Mouse (Mus musculus) embryonic facial prominence, embryonic 14.5 days (tissue): ENCODE measurements at regions not wholly inside any gene's neighbourhood (a gene's known extent, or its start where the extent isn't known, plus 50 kb on each side); places are given as distances from the start of the nearest gene placed in this dataset.

Source experiments
- ATAC-seq: fragments of 200-750 bp; cut with Nextera tagmentation; 2 replicates; pipeline ENCODE4 v1.8.0; 2017; ENCODE audit warnings: low read depth, moderate number of reproducible peaks, moderate TSS enrichment
- DNase-seq: peaks from one replicate; pipeline ENCODE4 v3.0.0-alpha.2; 2015; ENCODE audit warnings: low spot score
- H3K27ac ChIP-seq: fragments of 300-500 bp; sonication (generic); replicated peaks from 2 replicates; pipeline ENCODE4 v1.5.1; 2014; ENCODE audit warnings: low read depth, mild to moderate bottlenecking, low read length, moderate library complexity
- H3K27me3 ChIP-seq: fragments of 300-500 bp; sonication (generic); replicated peaks from 2 replicates; pipeline ENCODE4 v1.6.1; 2014; ENCODE audit warnings: low read length; ENCODE audit not compliant: control insufficient read depth, insufficient read depth
- H3K36me3 ChIP-seq: fragments of 300-500 bp; sonication (generic); 2 replicates; pipeline ENCODE4 v1.6.1; 2014; ENCODE audit warnings: low read length, mixed read lengths; ENCODE audit not compliant: control insufficient read depth, insufficient read depth
- H3K4me1 ChIP-seq: fragments of 300-500 bp; sonication (generic); 2 replicates; pipeline ENCODE4 v1.6.1; 2014; ENCODE audit warnings: antibody characterized with exemption, low read length; ENCODE audit not compliant: control insufficient read depth, insufficient read depth
- H3K4me2 ChIP-seq: fragments of 300-500 bp; sonication (generic); 2 replicates; pipeline ENCODE4 v1.6.1; 2014; ENCODE audit warnings: low read depth, mild to moderate bottlenecking, low read length, moderate library complexity, mixed read lengths
- H3K4me3 ChIP-seq: fragments of 300-500 bp; sonication (generic); 2 replicates; pipeline ENCODE4 v1.5.1; 2014; ENCODE audit warnings: low read depth, mild to moderate bottlenecking, low read length
- H3K9ac ChIP-seq: fragments of 300-500 bp; sonication (generic); 2 replicates; pipeline ENCODE4 v1.6.1; 2014; ENCODE audit warnings: low read depth, mild to moderate bottlenecking, low read length, moderate library complexity, mixed read lengths
- H3K9me3 ChIP-seq: fragments of 300-500 bp; sonication (generic); 2 replicates; pipeline ENCODE4 v1.6.1; 2016; ENCODE audit warnings: low read length; ENCODE audit not compliant: control insufficient read depth
- WGBS: fragments of 180-500 bp; shearing (Covaris S2); extraction: QIAGEN DNeasy Blood & Tissue Kit; methylation state at CpG from one replicate; pipeline ENCODE4 v1.1.7; 2014; 5-methylcytosine and 5-hydroxymethylcytosine counted together

DNA sequence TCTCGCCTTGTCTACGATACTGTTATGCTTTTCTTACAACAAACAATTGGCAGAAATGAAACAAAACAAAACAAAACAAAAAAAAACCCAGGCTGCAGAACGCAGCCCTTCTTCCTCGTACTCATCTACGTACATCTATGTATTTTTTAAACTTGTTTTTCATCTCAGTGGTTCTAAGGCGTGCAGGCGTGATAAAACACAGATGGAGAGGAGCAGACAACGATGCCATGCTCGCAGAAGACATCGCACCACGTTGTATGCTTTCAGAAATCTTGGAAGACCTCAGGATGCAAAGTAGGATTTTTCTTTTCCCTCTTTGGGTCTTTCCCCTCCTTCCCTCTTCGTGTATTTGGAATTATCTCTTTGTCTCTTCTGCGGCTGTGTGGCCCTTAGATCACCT, 142.5 kb upstream of the Zfp703 start:
- Histone ChIP-seq H3K4me3 (no peak overlapping the region), H3K4me1 (peaks cover 37% of the 10 kb centered on the region), H3K9me3 (no peaks in the 10 kb centered on the region), H3K27ac (no peak overlapping the region), H3K36me3 (no peaks in the 10 kb centered on the region), H3K4me2 (no peak overlapping the region), H3K27me3 (no peaks in the 10 kb centered on the region; the same call in 1 of the 2 replicates), H3K9ac (no peak overlapping the region)
- ATAC-seq (no peak), DNase-seq (no peak)
- 75% methylated on average over 13 of the region's 13 CpGs for WGBS

DNA sequence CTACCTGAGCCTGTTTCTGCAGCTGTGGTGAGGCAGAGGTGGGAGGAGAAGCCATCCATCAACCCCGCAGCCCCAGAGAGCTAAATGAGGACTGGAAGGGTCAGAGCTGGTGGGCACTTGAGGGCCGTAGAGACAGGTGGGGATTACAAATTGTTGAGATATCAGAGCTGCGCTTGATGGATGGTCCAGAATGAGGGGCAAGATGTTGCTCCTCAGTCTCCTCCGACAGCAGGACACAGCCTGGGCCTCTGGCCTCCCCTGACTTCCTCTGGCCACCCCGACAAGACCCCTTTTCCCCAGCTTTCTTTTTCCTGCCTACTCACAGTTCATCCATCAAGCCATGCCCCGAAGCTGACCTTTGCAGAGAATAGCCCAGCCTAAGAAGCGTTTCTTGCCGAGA, 142.0 kb upstream of the Zfp703 start:
- Histone ChIP-seq H3K4me1 (peaks cover 37% of the 10 kb centered on the region), H3K27me3 (no peaks in the 10 kb centered on the region; the same call in 1 of the 2 replicates)

DNA sequence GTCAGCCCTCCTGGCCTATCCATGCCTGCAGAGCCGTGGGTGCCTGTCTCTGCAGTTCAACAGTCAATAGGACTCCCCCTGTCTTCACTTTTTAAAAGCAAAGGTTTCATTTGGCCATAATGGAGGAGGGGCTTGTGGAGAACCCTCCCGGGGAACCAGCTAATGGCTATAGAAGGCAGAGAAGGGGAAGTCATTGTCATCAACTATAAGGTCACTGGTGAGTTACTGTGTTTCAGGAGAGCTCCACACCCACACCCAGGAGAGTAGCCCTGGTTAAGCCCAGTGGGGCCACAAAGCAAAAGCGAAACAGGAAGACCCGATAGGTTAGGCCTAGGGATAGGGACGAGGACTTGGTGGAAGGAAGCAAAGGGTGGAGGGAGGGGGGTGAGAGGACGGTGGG, 141.5 kb upstream of the Zfp703 start:
- no peak overlapping the region for H3K27ac ChIP-seq
- no peak overlapping the region for H3K4me2 ChIP-seq
- no peak for DNase-seq
- H3K4me3 ChIP-seq = no peak overlapping the region
- H3K9me3 ChIP-seq = no peaks in the 10 kb centered on the region
- H3K27me3 ChIP-seq = no peaks in the 10 kb centered on the region; the same call in 1 of the 2 replicates
- H3K36me3 ChIP-seq = no peaks in the 10 kb centered on the region
- H3K9ac ChIP-seq = no peak overlapping the region
- peaks cover 37% of the 10 kb centered on the region for H3K4me1 ChIP-seq
- no peak for ATAC-seq
- 65% methylated on average over 6 of the region's 6 CpGs for WGBS

More for the DNA sequence above, 142.0 kb upstream of the Zfp703 start:
- no peak overlapping the region for H3K9ac ChIP-seq
- H3K4me2 ChIP-seq = no peak overlapping the region
- H3K27ac ChIP-seq = no peak overlapping the region
- ATAC-seq (no peak), DNase-seq (no peak)
- WGBS = 64% methylated on average over 8 of the region's 8 CpGs
- H3K36me3 ChIP-seq = no peaks in the 10 kb centered on the region
- no peaks in the 10 kb centered on the region for H3K9me3 ChIP-seq
- H3K4me3 ChIP-seq = no peak overlapping the region

DNA sequence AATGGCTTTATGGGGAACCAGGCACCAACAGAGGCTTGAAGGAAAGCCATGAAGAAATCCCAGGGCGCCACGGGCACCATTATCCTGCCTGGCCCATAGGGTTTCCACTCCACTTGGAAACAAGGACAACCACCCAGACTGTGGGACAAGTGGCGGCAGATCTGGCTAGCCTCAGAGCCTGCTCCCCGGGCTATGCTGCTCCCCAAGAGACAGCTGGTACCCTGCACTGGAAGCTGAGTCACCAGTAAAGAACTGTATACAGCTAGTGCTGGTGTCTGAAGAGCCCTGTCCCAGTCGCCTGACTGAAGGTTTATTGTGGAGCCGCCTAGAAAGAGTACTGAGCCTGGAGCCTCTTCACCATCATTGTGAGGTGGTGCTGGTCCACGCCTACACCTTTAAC, 140.6 kb upstream of the Zfp703 start:
- Histone ChIP-seq H3K9me3 (no peaks in the 10 kb centered on the region), H3K4me3 (no peak overlapping the region), H3K36me3 (no peaks in the 10 kb centered on the region), H3K27ac (no peak overlapping the region), H3K4me1 (peaks cover 34% of the 10 kb centered on the region), H3K4me2 (no peak overlapping the region), H3K27me3 (no peaks in the 10 kb centered on the region; the same call in 1 of the 2 replicates), H3K9ac (no peak overlapping the region)
- DNase-seq (no peak), ATAC-seq (no peak)
- 91% methylated on average over 7 of the region's 7 CpGs for WGBS

DNA sequence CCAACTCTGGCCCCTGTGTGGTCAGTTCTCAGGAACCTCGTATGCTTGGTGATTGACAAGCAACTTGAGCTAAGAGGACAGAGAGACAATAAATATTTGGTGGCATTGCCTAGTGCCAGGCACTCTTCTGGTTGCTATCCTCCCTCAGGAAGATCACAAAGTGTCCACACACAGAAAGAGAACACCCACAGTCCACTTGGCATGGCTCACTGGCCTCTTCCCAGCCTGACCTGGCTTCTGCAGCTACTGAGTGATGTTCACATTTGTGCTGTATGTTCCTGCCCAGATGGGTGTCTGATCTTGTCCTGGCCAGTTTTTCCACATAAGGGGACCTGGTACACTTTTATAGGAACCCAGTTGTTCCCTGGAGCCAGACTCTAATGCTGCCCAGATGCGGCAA, 136.8 kb upstream of the Zfp703 start:
- no peak for ATAC-seq
- Histone ChIP-seq H3K4me1 (peaks cover 9% of the 10 kb centered on the region; the same call in 1 of the 2 replicates), H3K4me3 (no peak overlapping the region), H3K27ac (no peak overlapping the region), H3K9ac (no peak overlapping the region), H3K27me3 (no peaks in the 10 kb centered on the region; the same call in 1 of the 2 replicates), H3K9me3 (no peaks in the 10 kb centered on the region), H3K4me2 (no peak overlapping the region), H3K36me3 (no peaks in the 10 kb centered on the region)
- no peak for DNase-seq
- WGBS = 39% methylated on average over 2 of the region's 2 CpGs

DNA sequence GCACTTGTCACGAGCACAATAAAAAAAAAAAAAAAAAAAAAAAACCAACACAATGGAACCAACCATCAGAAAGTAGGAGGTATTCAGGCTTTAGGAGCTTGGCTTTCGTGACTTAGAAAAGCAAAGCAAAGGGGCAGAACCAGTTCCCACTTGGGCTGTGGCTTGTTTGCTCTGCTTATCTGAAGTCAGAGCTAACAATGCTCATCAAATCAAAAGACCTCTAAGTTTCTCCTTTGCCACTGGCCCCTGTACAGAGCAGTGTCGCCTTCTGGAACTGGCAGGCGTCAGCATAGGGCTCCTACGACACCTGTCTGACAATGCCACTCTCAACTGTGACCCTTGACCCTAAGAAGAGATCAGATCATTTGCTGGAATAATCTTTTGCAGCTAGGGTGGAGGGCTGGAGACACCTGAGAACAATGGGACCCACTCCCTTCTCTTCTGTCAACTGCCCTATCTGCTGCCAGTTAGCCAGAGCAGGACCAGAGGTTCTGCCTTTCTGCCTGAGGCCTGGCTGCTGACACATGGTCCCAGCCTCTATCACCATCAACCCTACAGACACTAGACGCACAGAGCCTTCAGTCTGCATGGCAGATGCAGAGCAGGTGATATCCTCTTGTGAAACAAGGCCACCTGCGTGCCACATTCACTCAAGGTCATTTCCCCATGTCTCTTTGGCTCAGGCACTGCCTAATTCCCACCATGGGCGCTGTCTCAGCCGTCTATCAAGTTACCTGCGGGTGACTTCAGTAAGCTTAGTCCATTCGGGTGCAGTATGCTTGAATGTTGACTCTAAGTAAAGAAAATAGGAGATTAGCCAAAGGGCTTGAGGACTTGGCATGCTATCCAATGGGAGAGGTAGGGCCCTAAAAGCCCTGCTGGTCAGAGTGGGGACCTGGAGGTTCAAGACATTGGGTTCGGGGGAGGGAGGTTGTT, 136.1 kb upstream of the Zfp703 start:
- ATAC-seq (0 out of 2 replicates have a peak, but pooled peaks have one; percentile 8), DNase-seq (peak; percentile 46)
- H3K4me2 ChIP-seq = no peak overlapping the region
- peaks cover 4% of the 10 kb centered on the region for H3K4me1 ChIP-seq
- H3K36me3 ChIP-seq = no peaks in the 10 kb centered on the region
- no peaks in the 10 kb centered on the region for H3K9me3 ChIP-seq
- no peak overlapping the region for H3K9ac ChIP-seq
- no peak overlapping the region for H3K4me3 ChIP-seq
- 58% methylated on average over 12 of the region's 12 CpGs for WGBS
- no peak overlapping the region for H3K27ac ChIP-seq
- H3K27me3 ChIP-seq = no peaks in the 10 kb centered on the region; the same call in 1 of the 2 replicates

DNA sequence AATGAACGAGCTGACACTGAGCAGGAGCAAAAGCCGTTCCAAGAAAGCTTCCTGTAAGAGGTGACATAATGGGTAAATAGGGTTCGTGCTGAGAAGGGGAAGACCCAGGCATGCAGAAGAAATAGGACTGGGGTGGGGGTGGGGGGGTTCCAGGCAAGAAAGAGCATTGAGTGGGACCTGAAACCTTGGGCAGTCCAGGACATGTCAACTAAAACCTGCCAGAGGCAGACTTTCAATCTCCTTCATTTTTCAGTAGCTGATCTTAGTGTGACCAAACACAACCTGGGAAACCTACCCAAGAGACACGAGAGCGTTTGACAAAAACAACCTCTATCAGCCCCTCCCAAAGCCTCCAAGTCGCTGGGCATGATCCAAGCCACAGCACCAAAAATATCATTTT, 133.4 kb upstream of the Zfp703 start:
- Histone ChIP-seq H3K4me1 (peaks cover 23% of the 10 kb centered on the region), H3K4me2 (no peak overlapping the region), H3K27me3 (no peaks in the 10 kb centered on the region), H3K4me3 (no peak overlapping the region), H3K36me3 (no peaks in the 10 kb centered on the region), H3K27ac (no peak overlapping the region), H3K9me3 (no peaks in the 10 kb centered on the region), H3K9ac (no peak overlapping the region)
- 46% methylated on average over 6 of the region's 6 CpGs for WGBS
- ATAC-seq (no peak), DNase-seq (no peak)

DNA sequence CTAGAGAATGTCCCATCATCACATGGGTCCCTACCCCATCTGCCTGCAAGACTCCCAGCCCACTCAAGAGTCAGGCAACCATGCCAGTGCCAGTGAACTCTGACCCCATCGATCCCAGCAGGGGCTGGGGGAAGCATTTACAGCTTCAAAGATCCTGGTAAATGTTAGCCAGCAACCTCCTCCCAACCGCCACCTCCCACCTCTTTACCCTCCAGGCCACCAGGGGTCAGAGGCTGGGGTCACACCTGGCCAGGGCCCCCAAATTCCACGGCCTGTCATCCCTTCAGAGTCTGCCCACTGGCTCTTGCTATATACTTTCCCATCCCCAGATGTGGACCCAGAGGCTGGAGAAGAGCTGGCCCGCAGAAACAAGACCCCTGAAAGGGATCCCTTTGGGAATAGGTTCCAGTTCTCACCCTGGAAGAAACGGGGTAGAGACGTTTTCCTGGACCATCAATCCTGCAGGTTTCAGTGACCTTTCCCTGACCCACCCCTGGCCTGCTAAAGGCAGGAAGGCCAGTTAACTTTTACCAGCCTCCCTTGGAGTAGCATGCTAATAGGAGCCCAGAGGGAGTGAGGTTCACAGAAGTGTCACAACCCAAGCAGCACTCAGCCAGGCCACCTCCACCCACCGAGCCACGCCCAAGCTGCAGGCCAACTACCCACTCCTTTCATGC, 132.9 kb upstream of the Zfp703 start:
- 43% methylated on average over 8 of the region's 8 CpGs for WGBS
- no peaks in the 10 kb centered on the region for H3K27me3 ChIP-seq
- no peak overlapping the region for H3K4me3 ChIP-seq
- no peaks in the 10 kb centered on the region for H3K9me3 ChIP-seq
- H3K9ac ChIP-seq = no peak overlapping the region
- ATAC-seq (no peak), DNase-seq (no peak)
- H3K4me2 ChIP-seq = no peak overlapping the region
- H3K4me1 ChIP-seq = peaks cover 29% of the 10 kb centered on the region
- H3K36me3 ChIP-seq = no peaks in the 10 kb centered on the region
- H3K27ac ChIP-seq = no peak overlapping the region
